In genomic region chr2:18055016-18055928, GRCm38 (mm10) we compare ENCODE assay signal across 7 mouse cellular contexts. TPM values are rescaled to one million over a fixed set of nuclear protein-coding genes. Genes with fewer than 3 reads are reported as not detected.
DNase-seq lines count a peak whose midpoint lies in the region; ATAC-seq and TF ChIP-seq lines count a peak whose summit lies in the region.

Gene Mllt10, plus strand, starts transcription at chr2:18055237.

- no peak for ATAC-seq in heart, embryonic 15.5 days (replicated peaks; ENCODE audit: insufficient number of reproducible peaks, insufficient read depth, low FRiP score, low read depth)
- ATAC-seq in midbrain, embryonic 12.5 days (ENCODE audit: low FRiP score, low read depth): no peak

- H3K4me2 ChIP-seq in heart, embryonic 15.5 days: peak within 1 kb of the TSS; percentile 91
- peak within 1 kb of the TSS; percentile 81 for H3K4me2 ChIP-seq in midbrain, embryonic 12.5 days (replicated peaks)

- H3K79me2 ChIP-seq in C2C12 (ENCODE audit: control insufficient read depth, insufficient read depth) (peaks cover 7% of the 10 kb centered on the region), MEL (ENCODE audit: control insufficient read depth, insufficient read depth, low read length, poor library complexity) (peaks cover 16% of the 10 kb centered on the region; the same call in 1 of the 2 replicates)

- no peak for TF ChIP-seq POLR2A in MEL (IDR thresholded peaks at IDR 0.05; ENCODE audit: control insufficient read depth in 1 of 2, insufficient read depth in 1 of 2, low read depth in 1 of 2, low read length in 2 of 2, poor library complexity in 1 of 2)
- no peak for TF ChIP-seq POLR2A in embryonic fibroblast, embryonic 13.5 days (IDR thresholded peaks at IDR 0.05; ENCODE audit: low read depth, low read length)

- H3K9ac ChIP-seq in MEL (ENCODE audit: control insufficient read depth, low read depth, low read length, poor library complexity, severe bottlenecking): peak within 1 kb of the TSS; percentile 99
- H3K9ac ChIP-seq in heart, embryonic 15.5 days: peak within 1 kb of the TSS; percentile 74
- H3K9ac ChIP-seq in midbrain, embryonic 12.5 days (replicated peaks): peak within 1 kb of the TSS; percentile 98

- H3K4me3 ChIP-seq in C2C12 (ENCODE audit: insufficient read depth, poor library complexity, severe bottlenecking): peak within 1 kb of the TSS; percentile 64
- peak within 1 kb of the TSS; percentile 75 to 89 for H3K4me3 ChIP-seq in MEL (ENCODE audit: control insufficient read depth in 1 of 2, insufficient read depth in 1 of 2, low read depth in 2 of 2, low read length in 2 of 2)
- H3K4me3 ChIP-seq in embryonic fibroblast, embryonic 13.5 days (ENCODE audit: insufficient read depth, low read length): peak within 1 kb of the TSS; percentile 61
- peak within 1 kb of the TSS; percentile 65 for H3K4me3 ChIP-seq in heart, embryonic 15.5 days
- H3K4me3 ChIP-seq in midbrain, embryonic 12.5 days: peak within 1 kb of the TSS; percentile 56

- peak within 1 kb of the TSS; percentile 94 for H3K27ac ChIP-seq in MEL (ENCODE audit: control insufficient read depth, low read depth, low read length)
- peak within 1 kb of the TSS; percentile 94 for H3K27ac ChIP-seq in embryonic fibroblast, embryonic 13.5 days (ENCODE audit: insufficient read depth, low read length)
- H3K27ac ChIP-seq in heart, embryonic 15.5 days: peak within 1 kb of the TSS; percentile 99
- peak within 1 kb of the TSS; percentile 100 for H3K27ac ChIP-seq in midbrain, embryonic 12.5 days (replicated peaks)

- TF ChIP-seq CTCF in C2C12 (IDR thresholded peaks at IDR 0.05; ENCODE audit: control insufficient read depth, insufficient read depth, insufficient read length) (no peak), MEL (IDR thresholded peaks at IDR 0.05 in 2 of 3, conservative IDR thresholded peaks at IDR 0.05 in 1 of 3; ENCODE audit: control insufficient read depth in 1 of 3, insufficient read depth in 1 of 3, low read depth in 2 of 3, low read length in 3 of 3, poor library complexity in 1 of 3, severe bottlenecking in 1 of 3) (no peak)
- no peak for TF ChIP-seq CTCF in embryonic fibroblast, embryonic 13.5 days (IDR thresholded peaks at IDR 0.05; ENCODE audit: borderline replicate concordance, insufficient read depth, low read length)

- H3K27me3 ChIP-seq in C2C12 (ENCODE audit: control insufficient read depth, insufficient read depth, insufficient read length) (no peaks in the 10 kb centered on the region), MEL (ENCODE audit: control insufficient read depth in 1 of 2, insufficient read depth in 2 of 2, low read length in 2 of 2) (no peaks in the 10 kb centered on the region)
- no peaks in the 10 kb centered on the region for H3K27me3 ChIP-seq in heart, embryonic 15.5 days
- H3K27me3 ChIP-seq in midbrain, embryonic 12.5 days: no peaks in the 10 kb centered on the region

- H3K4me1 ChIP-seq in MEL (ENCODE audit: control insufficient read depth in 1 of 2, insufficient read depth in 2 of 2, low read length in 2 of 2): peaks cover 2 to 13% of the 10 kb centered on the region in 2 experiments; a peak in 3 of 4 replicates
- H3K4me1 ChIP-seq in embryonic fibroblast, embryonic 13.5 days (ENCODE audit: control insufficient read depth, insufficient read depth, low read length): peaks cover 3% of the 10 kb centered on the region; the same call in 1 of the 2 replicates
- H3K4me1 ChIP-seq in heart, embryonic 15.5 days (replicated peaks): peaks cover 13% of the 10 kb centered on the region
- peaks cover 38% of the 10 kb centered on the region for H3K4me1 ChIP-seq in midbrain, embryonic 12.5 days

- no peaks in the 10 kb centered on the region for H3K9me3 ChIP-seq in MEL (replicated peaks; ENCODE audit: insufficient read depth, low read length)
- no peaks in the 10 kb centered on the region for H3K9me3 ChIP-seq in heart, embryonic 15.5 days (replicated peaks)
- H3K9me3 ChIP-seq in midbrain, embryonic 12.5 days: no peaks in the 10 kb centered on the region

- TF ChIP-seq EP300 in MEL (IDR thresholded peaks at IDR 0.05; ENCODE audit: low read depth in 1 of 2, low read length in 2 of 2): no peak

- H3K36me3 ChIP-seq in C2C12 (ENCODE audit: control insufficient read depth, insufficient read depth) (no peaks in the 10 kb centered on the region), MEL (ENCODE audit: control insufficient read depth in 1 of 2, insufficient read depth in 2 of 2, low read length in 2 of 2) (peaks cover 0 to 13% of the 10 kb centered on the region in 2 experiments; a peak in 2 of 4 replicates)
- H3K36me3 ChIP-seq in heart, embryonic 15.5 days: no peaks in the 10 kb centered on the region
- no peaks in the 10 kb centered on the region for H3K36me3 ChIP-seq in midbrain, embryonic 12.5 days

- 4% methylated on average over 20 of the region's 20 CpGs for WGBS in heart, embryonic 15.5 days
- 20% methylated on average over 20 of the region's 20 CpGs for WGBS in large intestine, adult 2 months
- under 1% methylated on average over 20 of the region's 20 CpGs for WGBS in midbrain, embryonic 12.5 days

- no peak for TF ChIP-seq RAD21 in MEL (IDR thresholded peaks at IDR 0.05; ENCODE audit: low read depth, low read length)

- DNase-seq in MEL (ENCODE audit: low read depth, low spot score): peak; percentile 73
- no peak for DNase-seq in large intestine, adult 2 months (ENCODE audit: low read depth, low spot score)
- DNase-seq in thymus, postnatal 25 days: no peak

- H3K79me3 ChIP-seq in C2C12 (ENCODE audit: low read depth): no peaks in the 10 kb centered on the region

- H3ac ChIP-seq in C2C12 (ENCODE audit: control insufficient read depth, insufficient read length, low read depth): peak within 1 kb of the TSS; percentile 75

TF ChIP-seq in C2C12, 6 proteins besides CTCF, POLR2A, EP300 and RAD21:
- TF ChIP-seq MYOD1 (IDR thresholded peaks at IDR 0.05; ENCODE audit: control insufficient read depth, insufficient read length, low read depth) (no peak), FOSL1 (IDR thresholded peaks at IDR 0.05; ENCODE audit: insufficient read depth, low read length, poor library complexity, severe bottlenecking) (no peak), MAX (IDR thresholded peaks at IDR 0.05) (no peak), MYOG (IDR thresholded peaks at IDR 0.05; ENCODE audit: control insufficient read depth, extremely low read depth, insufficient read length) (no peak), USF1 (IDR thresholded peaks at IDR 0.05; ENCODE audit: low read depth) (no peak), CEBPB (IDR thresholded peaks at IDR 0.05; ENCODE audit: low read depth) (no peak)

TF ChIP-seq in MEL, 35 proteins besides CTCF, POLR2A, EP300 and RAD21:
- TF ChIP-seq NELFE (IDR thresholded peaks at IDR 0.05; ENCODE audit: low read depth, low read length) (no peak), USF1 (IDR thresholded peaks at IDR 0.05; ENCODE audit: low read depth, low read length) (no peak), E2F4 (IDR thresholded peaks at IDR 0.05; ENCODE audit: borderline replicate concordance, low read depth, low read length) (no peak), MXI1 (IDR thresholded peaks at IDR 0.05; ENCODE audit: low read depth, low read length) (0 out of 2 replicates have a peak, but pooled peaks have one; percentile 2), ZC3H11A (IDR thresholded peaks at IDR 0.05; ENCODE audit: low read depth, low read length) (peak; percentile 72), HCFC1 (IDR thresholded peaks at IDR 0.05; ENCODE audit: low read depth, low read length) (peak; percentile 69; the same call in 1 of the 2 replicates), ETS1 (IDR thresholded peaks at IDR 0.05; ENCODE audit: low read depth, low read length) (no peak), SIN3A (IDR thresholded peaks at IDR 0.05; ENCODE audit: low read length) (peak; percentile 37), GABPA (IDR thresholded peaks at IDR 0.05; ENCODE audit: low read depth, low read length) (no peak)
TF ChIP-seq in MEL: peak in this region for 4.

RNA-seq across cellular contexts. Expression of gene Mllt10, which starts in this region (rescaled TPM):
- 10.0 TPM for polyA plus RNA-seq in C2C12 (2012; fragmentation: generic; extraction: Trizol)
- total RNA-seq in MEL (2012; rRNA removed): 33.3 and 35.1 TPM in 2 replicates
- 10 to 100 TPM in 1 of 2 experiments, not detected in 1; 64.1 TPM for polyA plus RNA-seq in MEL (2012; ENCODE audit: insufficient read depth in 1 of 2, insufficient read length in 2 of 2, low read depth in 1 of 2, low replicate concordance in 2 of 2, missing spikeins in 1 of 2)
- polyA plus RNA-seq in embryonic fibroblast, embryonic 13.5 days (2011; ENCODE audit: insufficient read length, low read depth, missing spikeins): 49.3 and 52.0 TPM in 2 replicates
- 35.1 and 36.0 TPM in 2 replicates for polyA plus RNA-seq in heart, embryonic 15.5 days (2015; fragmentation: Nextera tagmentation; extraction: Ambion mirVana)
- polyA plus RNA-seq in large intestine, adult 2 months (2012; rRNA removed): 19.1 and 23.6 TPM in 2 replicates
- polyA plus RNA-seq in midbrain, embryonic 12.5 days (2016; fragmentation: Nextera tagmentation; extraction: Ambion mirVana): 64.9 and 70.4 TPM in 2 replicates
